Mouse (Mus musculus) thymus, adult 2 months (tissue): ENCODE data around the gene Mgmt. TPM values are rescaled to one million over a fixed set of nuclear protein-coding genes. Genes with fewer than 3 reads are reported as not detected.

Experiments used
- DNase-seq: peaks from one replicate; pipeline ENCODE4 v3.0.0; 2021
- H3K27ac ChIP-seq: fragments of 200-500 bp; 2 replicates; pipeline ENCODE4 v1.5.1; 2012; ENCODE audit warnings: low read length, control low read depth; ENCODE audit not compliant: control insufficient read depth, insufficient read depth
- H3K27me3 ChIP-seq: fragments of 200-500 bp; 2 replicates; pipeline ENCODE4 v1.6.1; 2012; ENCODE audit warnings: mild to moderate bottlenecking, low read length, moderate library complexity, mixed read lengths; ENCODE audit not compliant: control insufficient read depth, insufficient read depth
- H3K36me3 ChIP-seq: fragments of 200-500 bp; 2 replicates; pipeline ENCODE4 v1.6.1; 2012; ENCODE audit warnings: mild to moderate bottlenecking, low read length, moderate library complexity; ENCODE audit not compliant: control insufficient read depth, insufficient read depth
- H3K4me1 ChIP-seq: fragments of 200-500 bp; replicated peaks from 2 replicates; pipeline ENCODE4 v1.6.1; 2012; ENCODE audit warnings: low read length; ENCODE audit not compliant: control insufficient read depth, insufficient read depth
- H3K4me3 ChIP-seq: fragments of 200-500 bp; 2 replicates; pipeline ENCODE4 v1.5.1; 2012; ENCODE audit warnings: mild to moderate bottlenecking, low read length, control low read depth, moderate library complexity; ENCODE audit not compliant: control insufficient read depth, insufficient read depth
- CTCF ChIP-seq: fragments of 200-500 bp; IDR thresholded peaks from 2 replicates; pipeline ENCODE4 v1.5.1; 2012; ENCODE audit warnings: mild to moderate bottlenecking, control low read depth, low read length, moderate library complexity, borderline replicate concordance; ENCODE audit not compliant: control insufficient read depth, poor library complexity, insufficient read depth; ENCODE audit errors: extremely low read depth
- POLR2A ChIP-seq: fragments of 200-500 bp; IDR thresholded peaks from 2 replicates; pipeline ENCODE4 v1.6.1; 2012; ENCODE audit warnings: mild to moderate bottlenecking, low read length, control low read depth, moderate library complexity; ENCODE audit not compliant: control insufficient read depth, poor library complexity, insufficient read depth; ENCODE audit errors: extremely low read depth
- WGBS: fragments of 180-500 bp; shearing (Covaris S2); methylation state at CpG from one replicate; pipeline ENCODE4 v1.1.7; 2018; 5-methylcytosine and 5-hydroxymethylcytosine counted together
- polyA plus RNA-seq: library from polyadenylated mRNA; depleted of rRNA; stranded (reverse); fragments of >200 nt; gene quantifications from 2 replicates; pipeline ENCODE4 v1.2.3, GENCODE M21; 2012

The Mgmt gene
- polyA plus RNA-seq, 1 experiment: 2.9 TPM

DNA sequence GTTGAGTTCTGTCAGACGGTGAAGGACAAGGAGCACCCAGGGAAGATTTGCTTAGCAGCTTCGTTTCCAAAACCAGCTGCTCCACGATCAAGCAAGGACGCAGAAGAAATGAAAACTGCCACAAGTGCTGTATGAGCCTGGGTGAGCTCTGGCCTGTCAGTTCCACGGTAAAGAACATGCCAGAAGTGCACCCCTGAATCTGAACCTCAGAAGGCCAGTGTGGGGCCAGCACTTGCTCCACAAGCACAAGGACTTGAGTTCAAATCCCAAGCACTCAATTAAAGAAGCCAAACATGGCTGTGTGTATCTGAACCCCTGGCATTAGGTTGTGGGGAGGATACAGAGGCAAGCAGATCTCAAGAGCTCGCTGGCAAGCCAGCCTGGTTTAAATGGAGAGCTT, 125.8 kb downstream of the Mgmt start:
- TF ChIP-seq CTCF (no peak), POLR2A (no peak)
- H3K4me3 ChIP-seq: no peak overlapping the region
- no peaks in the 10 kb centered on the region for H3K4me1 ChIP-seq
- no peak for DNase-seq
- H3K27me3 ChIP-seq: no peaks in the 10 kb centered on the region
- WGBS: 88% methylated on average over 6 of the region's 6 CpGs
- H3K27ac ChIP-seq: no peak overlapping the region
- H3K36me3 ChIP-seq: no peaks in the 10 kb centered on the region

DNA sequence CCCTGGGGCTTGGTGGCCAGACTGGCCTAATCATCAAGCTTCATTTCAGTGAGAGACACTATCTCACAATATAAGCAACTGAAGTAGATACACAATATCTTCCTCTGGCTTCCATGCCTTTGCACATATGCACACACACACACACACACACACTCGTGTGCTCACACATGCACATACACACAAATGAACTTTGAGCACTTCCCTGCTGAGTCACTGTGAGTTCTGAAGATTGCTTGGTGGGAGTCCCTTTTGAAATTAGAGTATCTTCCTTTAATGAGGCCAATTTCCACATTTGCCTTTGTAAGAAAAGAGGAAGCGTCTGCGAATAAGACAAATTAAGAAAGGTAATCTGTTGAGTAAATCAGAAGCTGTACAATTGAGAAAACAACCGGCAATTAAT, 136.4 kb downstream of the Mgmt start:
- Histone ChIP-seq H3K4me3 (no peak overlapping the region), H3K27ac (no peak overlapping the region), H3K4me1 (no peaks in the 10 kb centered on the region), H3K36me3 (no peaks in the 10 kb centered on the region), H3K27me3 (no peaks in the 10 kb centered on the region; the same call in 1 of the 2 replicates)
- no peak for DNase-seq
- WGBS: 75% methylated on average over 4 of the region's 4 CpGs
- no peak for TF ChIP-seq POLR2A
- no peak for TF ChIP-seq CTCF

DNA sequence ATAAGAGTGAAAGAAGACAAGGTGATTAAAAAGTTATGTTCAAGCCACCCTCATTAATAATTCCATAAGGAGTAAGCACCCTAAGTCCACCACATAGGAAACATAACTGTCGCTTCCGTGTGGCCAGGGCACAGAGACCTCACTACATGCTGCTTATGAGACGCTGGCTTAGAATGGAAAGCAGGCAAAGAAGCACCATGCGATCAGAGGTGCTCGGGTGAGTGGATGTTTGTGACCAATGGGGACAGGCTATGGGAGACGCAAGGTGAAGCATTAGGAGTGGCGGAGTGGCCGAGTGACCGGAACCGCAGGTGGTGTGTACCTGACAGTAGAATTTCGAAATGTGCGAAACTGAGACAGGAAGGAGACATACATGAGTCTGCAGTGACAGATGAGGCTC, 138.8 kb downstream of the Mgmt start:
- Histone ChIP-seq H3K36me3 (no peaks in the 10 kb centered on the region), H3K27ac (no peak overlapping the region), H3K27me3 (no peaks in the 10 kb centered on the region; the same call in 1 of the 2 replicates), H3K4me3 (no peak overlapping the region), H3K4me1 (no peaks in the 10 kb centered on the region)
- TF ChIP-seq CTCF (no peak), POLR2A (no peak)
- no peak for DNase-seq
- WGBS: 96% methylated on average over 12 of the region's 12 CpGs

DNA sequence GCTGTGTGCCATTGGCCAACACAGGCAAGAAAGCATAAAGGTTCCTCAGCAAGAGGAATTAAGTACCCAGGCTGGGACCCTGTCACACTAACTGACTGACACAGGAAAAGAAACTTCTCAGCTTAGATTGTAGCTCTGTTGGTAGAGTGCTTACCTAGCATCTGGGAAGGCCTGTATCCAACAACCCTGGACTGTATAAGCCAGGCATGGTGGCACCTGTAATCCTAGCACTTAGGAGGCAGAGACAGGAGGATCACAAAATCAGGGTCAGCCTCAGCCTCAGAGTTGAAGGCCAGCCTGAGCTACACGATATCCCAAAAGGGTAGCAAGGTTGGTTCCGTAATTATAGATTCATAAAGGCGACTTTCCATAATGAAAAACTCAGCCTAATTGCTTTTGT, 140.6 kb downstream of the Mgmt start:
- DNase-seq: no peak
- Histone ChIP-seq H3K27ac (no peak overlapping the region), H3K36me3 (no peaks in the 10 kb centered on the region), H3K4me3 (no peak overlapping the region), H3K4me1 (no peaks in the 10 kb centered on the region), H3K27me3 (no peaks in the 10 kb centered on the region; the same call in 1 of the 2 replicates)
- TF ChIP-seq POLR2A (no peak), CTCF (no peak)
- 98% methylated on average over 3 of the region's 3 CpGs for WGBS

DNA sequence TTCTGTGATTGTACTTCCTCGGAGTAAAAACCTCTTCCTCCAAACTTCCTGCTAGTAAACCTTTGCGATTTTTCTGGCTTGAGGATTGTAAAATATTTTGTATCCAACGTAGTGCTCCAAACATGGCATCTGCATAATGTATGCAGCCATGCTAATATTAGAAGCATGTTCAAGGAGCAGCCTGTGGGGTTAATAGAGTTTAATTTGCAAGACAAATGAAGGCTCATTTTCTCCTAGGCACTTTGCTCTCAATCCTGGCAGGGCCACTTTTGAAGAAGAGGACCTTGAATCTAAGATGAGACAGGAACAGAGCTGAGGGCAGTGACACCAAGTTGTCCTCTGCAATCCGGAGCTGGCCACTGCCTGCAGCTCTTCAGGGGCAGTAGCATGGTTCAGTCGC, 141.5 kb downstream of the Mgmt start:
- WGBS: 71% methylated on average over 5 of the region's 5 CpGs
- no peak for TF ChIP-seq POLR2A
- TF ChIP-seq CTCF: no peak
- no peaks in the 10 kb centered on the region for H3K36me3 ChIP-seq
- no peaks in the 10 kb centered on the region for H3K4me1 ChIP-seq
- H3K4me3 ChIP-seq: no peak overlapping the region
- H3K27me3 ChIP-seq: no peaks in the 10 kb centered on the region; the same call in 1 of the 2 replicates
- DNase-seq: no peak
- no peak overlapping the region for H3K27ac ChIP-seq

DNA sequence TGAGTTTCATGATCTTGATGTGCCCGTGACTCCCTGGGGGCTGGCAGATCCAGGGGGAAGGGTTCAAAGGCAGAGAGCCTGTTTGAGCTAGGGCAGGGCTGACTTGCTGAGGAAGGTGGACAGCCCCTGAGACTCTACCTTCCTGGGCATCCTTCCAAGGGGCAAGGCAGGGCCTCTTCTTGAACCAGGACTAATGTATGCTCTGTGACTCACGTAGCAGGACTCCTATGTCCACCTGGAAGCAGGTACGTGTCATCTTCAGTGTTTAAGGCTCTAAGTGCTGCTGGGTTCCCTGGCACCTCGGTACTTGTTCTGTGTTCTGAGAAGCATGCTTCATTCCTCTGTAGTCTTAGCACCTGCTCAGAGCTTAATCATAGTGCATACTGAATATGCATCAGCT, 143.1 kb downstream of the Mgmt start:
- no peaks in the 10 kb centered on the region for H3K4me1 ChIP-seq
- no peaks in the 10 kb centered on the region for H3K36me3 ChIP-seq
- TF ChIP-seq CTCF: no peak
- TF ChIP-seq POLR2A: no peak
- no peak for DNase-seq
- no peaks in the 10 kb centered on the region for H3K27me3 ChIP-seq
- 95% methylated on average over 4 of the region's 4 CpGs for WGBS
- H3K4me3 ChIP-seq: no peak overlapping the region
- no peak overlapping the region for H3K27ac ChIP-seq

DNA sequence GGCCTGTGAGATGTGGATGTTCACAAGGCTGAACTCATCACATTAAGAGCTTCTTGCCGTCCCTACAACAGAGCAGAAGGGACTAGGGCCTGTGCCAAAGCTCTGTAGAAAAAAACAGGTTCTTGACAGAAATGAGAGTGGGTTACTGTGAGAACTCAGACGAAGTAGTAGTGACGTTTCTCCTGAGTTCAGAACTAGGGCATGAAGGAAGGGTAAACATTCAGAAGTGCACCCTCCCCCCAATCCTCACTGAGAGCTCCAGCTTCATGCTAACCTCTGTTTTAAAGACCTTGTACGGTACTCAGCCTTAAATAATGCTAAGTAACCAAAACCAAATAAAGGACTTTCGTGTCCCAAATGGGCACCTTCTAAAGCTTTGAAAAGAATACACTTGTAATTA, 143.5 kb downstream of the Mgmt start:
- H3K4me1 ChIP-seq: no peaks in the 10 kb centered on the region
- DNase-seq: no peak
- H3K36me3 ChIP-seq: no peaks in the 10 kb centered on the region
- no peak overlapping the region for H3K4me3 ChIP-seq
- no peak overlapping the region for H3K27ac ChIP-seq
- 91% methylated on average over 5 of the region's 5 CpGs for WGBS
- TF ChIP-seq CTCF: no peak
- TF ChIP-seq POLR2A: no peak
- H3K27me3 ChIP-seq: no peaks in the 10 kb centered on the region

DNA sequence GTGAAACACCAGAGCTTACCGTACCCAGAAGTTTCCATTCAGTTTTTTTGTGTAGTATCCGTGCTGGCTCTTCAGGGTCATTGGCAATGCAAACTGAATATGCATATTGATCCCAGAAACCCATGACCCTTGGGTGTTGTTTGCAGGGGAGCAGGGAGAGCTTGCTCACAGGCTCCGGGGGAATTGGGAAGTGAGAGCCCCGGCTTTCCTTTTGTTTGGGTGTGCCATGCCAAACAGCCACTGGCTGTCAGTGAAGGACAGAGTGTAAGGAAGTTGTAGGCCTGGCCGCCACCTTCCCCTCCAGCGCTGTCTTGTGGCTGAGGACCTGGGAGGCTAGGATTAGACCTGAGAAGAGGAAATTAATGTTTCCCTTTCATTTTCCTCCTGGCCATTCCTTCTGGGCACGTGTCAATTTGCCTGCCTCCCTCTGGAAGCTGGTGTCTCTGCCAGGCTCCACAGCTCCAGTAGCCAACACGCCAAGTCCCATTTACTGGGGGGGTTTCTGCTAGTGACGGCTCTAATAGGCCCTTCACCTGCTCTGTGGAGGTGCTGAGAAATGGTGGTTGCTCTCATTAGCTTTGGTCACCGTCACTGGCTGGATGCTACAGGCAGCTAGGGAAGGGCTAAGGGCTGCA, 144.0 kb downstream of the Mgmt start:
- H3K4me3 ChIP-seq: no peak overlapping the region
- TF ChIP-seq POLR2A (no peak), CTCF (no peak)
- no peaks in the 10 kb centered on the region for H3K4me1 ChIP-seq
- H3K27ac ChIP-seq: no peak overlapping the region
- H3K27me3 ChIP-seq: no peaks in the 10 kb centered on the region
- DNase-seq: no peak
- 78% methylated on average over 10 of the region's 10 CpGs for WGBS
- no peaks in the 10 kb centered on the region for H3K36me3 ChIP-seq
